Mouse (Mus musculus) limb, embryonic 11.5 days (tissue): Measurements from ENCODE around the gene Actg2. TPM values are rescaled to one million over a fixed set of nuclear protein-coding genes. Genes with fewer than 3 reads are reported as not detected.

Experiments used
- ATAC-seq: fragments of 200-750 bp; cut with Nextera tagmentation; 2 replicates; pipeline ENCODE4 v1.8.0; 2017; ENCODE audit warnings: low read depth; ENCODE audit not compliant: insufficient number of reproducible peaks, low FRiP score, low TSS enrichment
- DNase-seq: peaks from one replicate; pipeline ENCODE4 v3.0.0-alpha.2; 2015; ENCODE audit warnings: low spot score
- H3K27ac ChIP-seq: fragments of 300-500 bp; sonication (generic); replicated peaks from 2 replicates; pipeline ENCODE4 v1.5.1; 2014; ENCODE audit warnings: low read depth, mild to moderate bottlenecking, low read length
- H3K27me3 ChIP-seq: fragments of 300-500 bp; sonication (generic); 2 replicates; pipeline ENCODE4 v1.6.1; 2014; ENCODE audit warnings: mild to moderate bottlenecking, low read length, mixed read lengths; ENCODE audit not compliant: control insufficient read depth, insufficient read depth
- H3K36me3 ChIP-seq: fragments of 300-500 bp; sonication (generic); 2 replicates; pipeline ENCODE4 v1.6.1; 2014; ENCODE audit warnings: mild to moderate bottlenecking, low read length, moderate library complexity, mixed read lengths; ENCODE audit not compliant: control insufficient read depth, insufficient read depth
- H3K4me1 ChIP-seq: fragments of 300-500 bp; sonication (generic); 2 replicates; pipeline ENCODE4 v1.6.1; 2014; ENCODE audit warnings: low read length, mixed read lengths; ENCODE audit not compliant: control insufficient read depth, insufficient read depth
- H3K4me2 ChIP-seq: fragments of 300-500 bp; sonication (generic); 2 replicates; pipeline ENCODE4 v1.6.1; 2014; ENCODE audit warnings: low read depth, mild to moderate bottlenecking, moderate library complexity; ENCODE audit not compliant: severe bottlenecking
- H3K4me3 ChIP-seq: fragments of 300-500 bp; sonication (generic); 2 replicates; pipeline ENCODE4 v1.5.1; 2014; ENCODE audit warnings: low read depth, low read length
- H3K9ac ChIP-seq: fragments of 300-500 bp; sonication (generic); 2 replicates; pipeline ENCODE4 v1.6.1; 2014; ENCODE audit warnings: mild to moderate bottlenecking, low read length
- H3K9me3 ChIP-seq: fragments of 300-500 bp; sonication (generic); 2 replicates; pipeline ENCODE4 v1.6.1; 2016; ENCODE audit warnings: low read length; ENCODE audit not compliant: control insufficient read depth
- WGBS: fragments of 180-500 bp; shearing (Covaris S2); extraction: QIAGEN DNeasy Blood & Tissue Kit; methylation state at CpG from one replicate; pipeline ENCODE4 v1.1.7; 2014; 5-methylcytosine and 5-hydroxymethylcytosine counted together
- polyA plus RNA-seq: library from polyadenylated mRNA; unstranded; fragments of >200 nt; fragmentation: Nextera tagmentation; extraction: Ambion mirVana; gene quantifications from 2 replicates; pipeline ENCODE4 v1.2.1, GENCODE M21; 2014

Gene Actg2
- polyA plus RNA-seq, 1 experiment from 2014 or later = 0.76 TPM

DNA sequence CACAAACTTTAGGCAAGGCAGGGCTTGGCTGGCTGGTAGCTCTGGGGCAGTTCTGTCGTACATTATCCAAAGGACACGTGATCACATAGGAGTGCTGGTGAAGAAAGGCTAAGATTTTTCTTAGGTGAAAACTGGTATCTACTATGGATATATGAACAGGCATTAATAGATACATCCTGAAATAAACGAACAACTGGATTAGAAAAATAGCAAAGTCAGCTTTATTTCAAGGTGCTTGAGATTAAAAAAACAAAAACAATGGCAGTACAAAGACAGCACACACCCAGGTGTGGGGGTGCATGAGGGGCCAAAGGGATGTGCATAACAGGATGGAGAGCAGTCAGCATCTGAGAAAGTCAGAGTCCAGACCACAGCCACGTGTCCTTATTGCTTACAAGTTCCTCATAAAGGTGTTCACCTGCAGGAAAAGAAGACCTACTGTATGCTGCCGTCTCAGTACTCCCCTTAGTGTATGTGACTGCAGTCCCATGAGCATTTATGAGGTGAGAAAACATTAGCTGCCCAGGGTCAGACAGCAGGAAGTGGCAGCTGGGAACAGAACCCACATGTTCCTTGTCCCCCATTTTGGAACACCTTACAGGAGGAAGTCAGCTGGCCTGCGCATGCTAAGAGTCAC is 55.9 kb downstream of the Actg2 start:
- 83% methylated on average over 6 of the region's 6 CpGs for WGBS
- Histone ChIP-seq H3K4me2 (no peak overlapping the region), H3K9me3 (no peaks in the 10 kb centered on the region), H3K27me3 (no peaks in the 10 kb centered on the region), H3K4me1 (no peaks in the 10 kb centered on the region), H3K36me3 (peaks cover 2% of the 10 kb centered on the region; the same call in 1 of the 2 replicates), H3K27ac (no peak overlapping the region), H3K9ac (no peak overlapping the region), H3K4me3 (no peak overlapping the region)
- DNase-seq = no peak
- no peak for ATAC-seq

DNA sequence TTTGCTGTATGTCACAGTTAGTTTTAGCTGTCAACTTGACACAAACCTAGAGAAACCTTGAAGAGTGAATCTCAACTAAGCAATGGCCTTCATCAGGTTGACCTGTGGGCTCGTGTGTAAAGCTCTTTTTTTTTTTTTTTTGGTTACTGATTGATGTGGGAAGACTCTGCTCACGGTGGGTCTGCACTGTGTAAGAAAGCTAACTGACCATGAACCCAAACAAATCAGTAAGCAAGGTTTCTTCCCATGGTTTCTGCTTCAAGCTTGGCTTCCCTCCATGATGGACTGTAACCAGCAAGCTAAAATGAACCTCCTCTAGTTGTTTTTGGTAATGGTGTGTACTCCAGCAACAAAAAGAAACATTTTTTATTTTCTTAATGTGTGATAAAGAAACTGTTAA is 56.9 kb downstream of the Actg2 start:
- 76% methylated on average over 2 of the region's 2 CpGs for WGBS
- Histone ChIP-seq H3K27me3 (no peaks in the 10 kb centered on the region), H3K4me3 (no peak overlapping the region), H3K4me1 (no peaks in the 10 kb centered on the region), H3K27ac (no peak overlapping the region), H3K9me3 (no peaks in the 10 kb centered on the region), H3K9ac (no peak overlapping the region), H3K36me3 (no peaks in the 10 kb centered on the region), H3K4me2 (no peak overlapping the region)
- DNase-seq = no peak
- no peak for ATAC-seq

DNA sequence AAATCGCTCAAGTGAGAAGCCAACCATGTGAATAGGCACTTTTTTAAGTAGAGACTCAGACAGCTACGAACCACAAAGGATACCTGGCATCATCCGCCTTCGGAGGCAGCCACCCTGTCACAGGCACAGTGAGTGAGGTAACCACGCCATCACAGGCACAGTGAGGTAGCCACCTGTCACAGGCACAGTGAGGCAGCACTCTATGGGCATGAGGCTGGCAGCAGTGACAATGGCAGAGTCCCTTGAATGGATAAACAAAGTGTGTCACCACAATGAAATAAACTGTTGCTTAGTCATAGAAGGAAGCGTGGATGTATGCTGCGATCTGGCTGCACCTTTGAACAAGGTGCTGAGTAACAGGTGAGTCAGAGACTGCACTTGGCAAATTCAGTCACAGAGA is 57.4 kb downstream of the Actg2 start:
- Histone ChIP-seq H3K27me3 (no peaks in the 10 kb centered on the region), H3K9ac (no peak overlapping the region), H3K4me3 (no peak overlapping the region), H3K4me2 (no peak overlapping the region), H3K36me3 (no peaks in the 10 kb centered on the region), H3K4me1 (no peaks in the 10 kb centered on the region), H3K9me3 (no peaks in the 10 kb centered on the region), H3K27ac (no peak overlapping the region)
- DNase-seq (no peak), ATAC-seq (no peak)
- 93% methylated on average over 7 of the region's 7 CpGs for WGBS

DNA sequence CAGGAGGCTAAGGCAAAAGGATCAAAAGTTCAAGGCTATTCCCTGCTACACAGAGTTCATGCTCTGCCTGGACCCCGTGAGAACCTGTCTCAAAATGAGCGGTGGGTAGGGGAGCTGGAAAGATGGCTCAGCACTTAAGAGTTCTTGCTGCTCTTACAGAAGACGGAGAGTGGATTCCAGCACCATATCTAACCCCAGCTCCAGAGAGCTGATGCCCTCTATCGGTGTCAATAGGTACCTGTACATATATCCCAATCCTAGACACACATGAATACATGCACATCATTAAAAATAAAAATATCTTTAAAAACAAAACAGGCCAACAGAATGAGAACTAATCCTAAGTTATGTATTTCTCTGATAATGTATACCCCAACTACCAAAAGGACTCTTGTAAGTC is 57.8 kb downstream of the Actg2 start:
- Histone ChIP-seq H3K4me2 (no peak overlapping the region), H3K27me3 (no peaks in the 10 kb centered on the region), H3K9me3 (no peaks in the 10 kb centered on the region), H3K36me3 (no peaks in the 10 kb centered on the region), H3K27ac (no peak overlapping the region), H3K4me3 (no peak overlapping the region), H3K4me1 (no peaks in the 10 kb centered on the region), H3K9ac (no peak overlapping the region)
- WGBS = 66% methylated on average over 4 of the region's 4 CpGs
- ATAC-seq (no peak), DNase-seq (no peak)

DNA sequence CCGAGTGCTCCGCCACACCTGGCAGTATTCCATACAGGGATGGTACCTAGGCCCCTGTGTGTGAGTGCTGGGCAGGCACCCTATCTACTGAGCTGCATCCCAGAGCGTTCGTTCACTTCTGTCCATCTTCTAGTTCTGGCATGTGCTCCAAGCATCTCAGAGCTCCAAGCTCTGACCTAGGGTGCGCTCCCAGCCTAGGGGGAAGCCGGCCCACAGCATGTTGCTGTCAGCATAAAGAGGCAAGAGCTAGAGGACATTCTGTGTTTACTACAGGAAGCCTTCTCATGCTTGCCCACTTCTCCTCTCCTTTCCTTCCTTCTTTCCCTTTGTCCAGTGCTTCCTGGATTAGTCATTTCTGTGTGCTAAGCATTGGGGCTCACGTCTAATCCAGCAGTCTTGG is 60.6 kb downstream of the Actg2 start:
- Histone ChIP-seq H3K4me1 (no peaks in the 10 kb centered on the region), H3K36me3 (no peaks in the 10 kb centered on the region), H3K27me3 (no peaks in the 10 kb centered on the region), H3K9ac (no peak overlapping the region), H3K4me2 (no peak overlapping the region), H3K4me3 (no peak overlapping the region), H3K9me3 (no peaks in the 10 kb centered on the region), H3K27ac (no peak overlapping the region)
- WGBS = 83% methylated on average over 7 of the region's 7 CpGs
- DNase-seq (no peak), ATAC-seq (no peak)

DNA sequence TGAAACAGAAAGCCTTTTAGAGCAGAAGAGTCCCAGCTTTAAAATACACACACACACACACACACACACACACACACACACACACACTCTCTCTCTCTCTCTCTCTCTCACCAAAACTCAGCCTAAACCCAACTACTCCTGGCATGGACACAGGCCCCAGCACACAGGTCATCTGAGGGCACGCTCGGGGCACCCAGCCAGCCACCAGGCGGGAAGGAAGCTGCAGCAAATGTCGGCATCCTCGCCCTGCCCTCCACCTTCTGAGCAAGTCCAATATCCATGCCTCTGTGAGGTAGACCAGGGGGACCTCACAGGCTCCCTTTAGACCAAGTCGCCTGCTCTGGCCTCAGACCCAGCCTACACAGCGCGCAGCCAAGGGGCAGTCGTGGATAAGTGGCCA is 62.8 kb downstream of the Actg2 start:
- 83% methylated on average over 9 of the region's 9 CpGs for WGBS
- no peak overlapping the region for H3K4me3 ChIP-seq
- no peak overlapping the region for H3K9ac ChIP-seq
- H3K36me3 ChIP-seq = no peaks in the 10 kb centered on the region
- no peak overlapping the region for H3K27ac ChIP-seq
- ATAC-seq (no peak), DNase-seq (no peak)
- no peaks in the 10 kb centered on the region for H3K4me1 ChIP-seq
- H3K4me2 ChIP-seq = no peak overlapping the region
- no peaks in the 10 kb centered on the region for H3K9me3 ChIP-seq
- H3K27me3 ChIP-seq = no peaks in the 10 kb centered on the region

DNA sequence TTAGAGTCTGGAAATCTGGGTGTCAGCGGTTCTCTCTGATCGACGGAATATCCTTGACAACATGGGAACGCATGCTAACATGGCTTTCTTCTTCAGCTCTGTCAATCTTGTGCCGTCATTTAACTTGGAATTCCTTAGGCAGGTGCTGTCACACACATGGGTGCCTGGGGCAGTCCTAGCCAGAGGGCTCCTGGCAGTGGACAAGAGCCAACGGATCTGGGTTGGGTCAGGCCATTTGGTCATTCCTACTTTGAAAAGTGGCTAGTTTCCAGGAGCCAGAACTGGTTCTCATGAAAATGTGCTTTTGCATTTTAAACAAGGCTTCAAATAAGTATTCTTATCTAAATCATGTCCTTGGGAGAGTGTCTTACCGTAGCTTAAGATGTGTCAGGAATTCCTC is 64.3 kb downstream of the Actg2 start:
- DNase-seq (no peak), ATAC-seq (no peak)
- no peak overlapping the region for H3K9ac ChIP-seq
- no peaks in the 10 kb centered on the region for H3K9me3 ChIP-seq
- H3K4me1 ChIP-seq = no peaks in the 10 kb centered on the region
- no peaks in the 10 kb centered on the region for H3K36me3 ChIP-seq
- H3K27ac ChIP-seq = no peak overlapping the region
- no peak overlapping the region for H3K4me2 ChIP-seq
- 86% methylated on average over 7 of the region's 7 CpGs for WGBS
- no peaks in the 10 kb centered on the region for H3K27me3 ChIP-seq
- no peak overlapping the region for H3K4me3 ChIP-seq

DNA sequence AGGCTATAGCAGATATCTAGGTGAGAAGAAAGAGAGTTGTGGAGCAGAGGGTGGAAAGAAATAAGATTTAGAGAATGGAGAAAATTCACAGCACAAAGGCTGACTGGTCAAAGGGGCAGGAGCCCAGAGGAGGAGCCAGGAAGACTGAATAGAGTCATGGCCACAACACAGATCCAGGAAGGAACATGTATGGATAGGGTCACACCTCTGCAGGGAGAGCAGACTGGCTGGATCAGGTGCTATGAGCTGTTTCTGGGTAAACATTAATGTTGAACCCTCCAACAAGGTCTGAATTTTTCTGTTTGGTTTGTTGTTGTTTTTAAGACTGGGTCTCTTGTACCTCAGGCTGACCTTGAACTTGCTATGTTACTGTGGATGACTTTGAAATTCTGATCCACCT is 72.1 kb downstream of the Actg2 start:
- no peaks in the 10 kb centered on the region for H3K4me1 ChIP-seq

More for the DNA sequence above, 72.1 kb downstream of the Actg2 start:
- no peaks in the 10 kb centered on the region for H3K36me3 ChIP-seq
- no peaks in the 10 kb centered on the region for H3K9me3 ChIP-seq
- H3K9ac ChIP-seq = no peak overlapping the region
- no peak for ATAC-seq
- no peak overlapping the region for H3K4me3 ChIP-seq
- H3K4me2 ChIP-seq = no peak overlapping the region
- DNase-seq = no peak
- H3K27me3 ChIP-seq = no peaks in the 10 kb centered on the region
- H3K27ac ChIP-seq = no peak overlapping the region
